Mouse (Mus musculus) olfactory bulb, adult 2 months (tissue): ENCODE measurements around the gene Stac.

Experiments used
- CTCF ChIP-seq: fragments of 200-500 bp; IDR thresholded peaks from 2 replicates; pipeline ENCODE4 v1.5.1; 2012; ENCODE audit warnings: low read depth, mild to moderate bottlenecking, low read length, moderate library complexity; ENCODE audit not compliant: insufficient read depth
- POLR2A ChIP-seq: fragments of 200-500 bp; IDR thresholded peaks from 2 replicates; pipeline ENCODE4 v1.6.1; 2012; ENCODE audit warnings: mild to moderate bottlenecking, low read depth, low read length, moderate library complexity; ENCODE audit not compliant: insufficient read depth

GRCm38 (mm10) chr9:111550281-111550962 lies 139.7 kb downstream of the Stac start:
- TF ChIP-seq POLR2A (no peak), CTCF (no peak)
